Mouse (Mus musculus): ENCODE measurements around the gene Aldh6a1.

Aldh6a1 gene

DNA sequence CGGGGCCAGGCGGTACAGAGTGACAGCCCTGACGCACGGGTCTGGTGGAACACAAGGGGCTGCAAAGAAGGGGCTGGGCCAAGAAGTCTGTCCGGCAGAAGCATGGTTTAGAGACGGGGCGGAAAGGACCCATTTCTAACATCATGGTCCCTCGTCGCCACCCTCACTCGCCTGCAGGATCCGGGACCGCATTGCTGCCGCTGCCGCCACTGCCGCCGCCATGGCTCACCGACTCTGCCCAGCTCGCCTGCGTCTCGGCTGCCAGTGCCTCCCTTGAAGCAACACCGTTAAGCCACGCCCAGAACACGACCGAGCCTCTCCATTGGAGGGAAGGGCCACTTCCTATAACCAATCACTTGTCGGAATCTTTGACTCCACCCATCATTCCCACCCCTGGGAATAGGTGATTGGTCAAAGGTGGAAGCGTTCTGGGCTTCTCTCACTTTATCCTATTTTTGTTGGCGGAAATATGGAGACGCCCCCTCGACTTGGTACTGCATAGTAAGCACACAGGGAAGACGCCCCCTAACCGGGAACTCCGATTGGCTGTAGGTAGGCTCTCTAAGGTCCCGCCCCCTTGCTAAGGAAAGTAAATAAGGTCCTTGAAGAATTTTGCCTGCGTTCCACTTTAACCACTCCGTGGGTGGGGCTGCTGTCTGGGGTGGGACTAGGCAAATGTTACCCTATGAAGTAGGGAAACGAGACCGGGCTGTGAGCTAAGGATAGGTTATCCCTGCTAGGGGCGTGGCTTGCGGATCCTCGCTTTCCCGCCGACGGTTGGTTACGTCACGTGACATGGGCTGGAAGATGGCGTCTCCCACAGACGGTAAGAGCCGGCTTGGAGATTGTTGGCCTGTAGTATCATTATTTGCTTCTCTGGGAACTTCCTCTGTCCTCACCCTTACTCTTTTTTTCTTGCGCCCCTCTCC lies at the start of gene Aldh6a1, which contains the start of gene Lin52:
Gene Aldh6a1, minus strand, starts transcription at position 287 of the 929 bp plus-strand sequence.
Gene Lin52, plus strand, starts transcription at position 705 of the 929 bp plus-strand sequence.
- DNase-seq, result peak; percentile 99

DNA sequence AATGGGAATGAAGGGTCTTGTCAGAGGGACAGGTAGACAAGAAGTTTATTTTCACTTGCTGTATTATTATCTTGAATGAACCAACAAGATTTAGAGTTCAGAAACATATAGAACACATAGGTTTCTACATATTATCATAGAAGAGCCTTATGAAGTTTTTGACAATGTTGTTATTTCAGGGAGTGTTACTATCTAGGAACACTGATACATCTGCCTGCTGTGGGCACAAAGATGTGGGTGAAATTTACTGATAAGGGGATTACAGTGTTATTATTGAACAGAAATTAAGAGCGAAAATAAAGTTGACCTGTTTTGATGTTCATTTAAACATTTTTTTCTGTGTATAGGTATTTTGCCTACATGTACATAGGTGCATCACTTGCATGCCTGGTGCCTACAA lies 46.0 kb upstream of the Aldh6a1 start:
- DNase-seq, result no peak

DNA sequence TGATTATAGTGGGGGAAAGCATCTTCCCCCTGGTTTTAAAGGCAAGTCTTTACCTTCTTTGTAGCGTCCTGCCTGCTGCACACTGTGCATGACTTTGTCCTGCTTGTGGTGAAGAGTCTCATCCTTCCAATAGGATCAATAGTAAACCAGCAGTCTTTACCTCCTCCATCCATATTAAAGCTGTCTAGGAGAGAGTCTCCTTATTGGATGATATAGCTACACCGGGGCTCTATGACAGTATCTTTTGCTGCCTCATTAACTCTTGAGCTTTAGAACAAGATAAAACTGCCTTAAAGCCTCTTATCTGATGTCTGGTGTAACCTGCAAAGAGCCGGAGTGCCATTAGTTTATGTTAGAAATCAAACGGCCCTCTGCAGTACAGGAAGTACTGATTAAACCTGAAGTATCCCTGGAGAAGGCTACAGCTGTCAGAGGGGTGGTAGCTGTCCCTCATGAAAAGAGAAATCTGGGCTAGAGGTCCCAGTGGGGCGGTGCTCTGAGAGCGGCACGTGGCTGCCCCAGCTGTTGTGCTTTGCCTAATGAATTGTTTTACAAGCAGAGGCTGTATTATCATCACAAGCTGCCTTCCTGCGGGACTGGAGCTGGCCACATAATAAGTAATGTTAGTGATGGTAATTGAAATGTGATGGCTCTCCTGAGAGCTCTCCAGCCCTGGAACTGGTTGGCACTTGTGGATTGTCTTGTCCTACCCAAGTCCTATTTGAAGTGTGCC lies 36.7 kb upstream of the Aldh6a1 start:
- DNase-seq, result peak; percentile 28

DNA sequence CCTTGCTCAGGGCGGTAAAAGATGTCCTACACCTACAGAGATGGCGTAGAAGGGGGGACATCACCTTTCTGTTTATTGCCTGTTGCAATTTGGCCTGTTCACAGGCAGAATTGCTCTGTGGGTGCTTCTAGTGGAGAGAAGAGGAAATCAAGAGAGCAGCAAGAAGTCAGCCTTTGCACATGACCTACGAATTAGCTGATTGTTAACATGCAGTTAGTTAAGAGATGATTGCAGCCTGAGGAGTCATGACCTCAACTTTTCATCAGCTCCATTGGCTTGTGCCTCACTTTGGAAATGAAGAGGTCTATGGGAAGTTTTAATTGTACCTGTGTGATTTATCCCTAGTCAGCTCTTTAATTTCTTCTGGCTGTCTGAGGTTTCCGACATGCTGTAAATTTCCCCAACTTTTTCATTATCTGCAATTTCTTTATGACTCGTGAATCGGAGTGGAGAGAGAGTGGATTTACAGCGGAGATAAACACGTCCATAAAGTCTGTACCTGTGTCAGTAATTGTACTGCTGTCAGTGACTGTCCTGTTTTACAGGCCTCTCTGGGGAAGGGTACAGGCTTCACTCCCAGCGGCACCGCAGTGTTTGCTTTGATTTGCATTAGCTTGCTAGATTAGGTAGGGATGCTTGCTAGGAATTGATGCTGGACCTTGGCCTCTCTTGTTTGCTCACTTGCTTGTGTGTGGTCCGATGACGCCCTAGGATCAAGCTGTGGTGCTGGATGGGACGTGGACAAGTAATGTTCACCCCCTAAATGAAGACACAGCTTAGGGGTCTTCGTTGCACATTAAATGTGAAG lies 32.2 kb upstream of the Aldh6a1 start:
- DNase-seq, result no peak

DNA sequence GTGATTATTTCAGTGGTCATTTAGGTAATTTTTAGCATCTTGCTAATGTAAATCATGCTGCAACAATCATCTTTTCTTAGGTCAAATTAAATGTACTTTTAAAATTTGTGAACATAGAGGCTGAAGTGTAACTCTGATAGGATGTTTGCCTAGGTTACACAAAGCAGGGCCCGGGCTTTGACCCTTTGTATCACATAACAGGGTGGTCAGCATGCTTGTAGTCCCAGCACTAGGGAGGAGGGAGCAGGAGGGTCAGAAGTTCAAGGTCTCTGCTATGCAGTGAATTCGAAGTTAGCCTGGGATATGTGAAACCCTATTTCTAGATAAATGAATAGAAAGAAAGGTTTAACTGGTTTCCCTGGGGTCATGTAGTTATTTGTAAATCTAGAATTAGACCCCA lies 30.4 kb upstream of the Aldh6a1 start:
- no peak for DNase-seq

DNA sequence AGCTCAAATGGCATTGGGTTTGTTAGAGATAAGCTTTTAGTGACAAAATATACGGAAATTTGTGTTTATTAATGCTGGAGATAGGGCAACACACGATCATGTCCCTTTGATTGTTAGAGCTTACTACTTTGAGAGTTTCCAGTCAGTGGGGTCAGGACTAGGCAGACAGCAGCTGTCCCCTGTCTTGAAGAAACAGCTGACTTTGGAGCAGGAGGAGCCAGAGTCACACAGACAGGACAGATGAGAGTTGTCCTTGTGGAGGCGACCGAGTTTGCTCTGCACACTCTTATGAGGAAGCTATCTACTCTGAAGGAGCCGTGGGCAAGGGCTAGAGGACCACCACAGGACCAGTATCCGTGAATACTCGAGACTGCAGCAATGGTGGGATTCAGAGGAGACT lies 28.1 kb upstream of the Aldh6a1 start:
- DNase-seq, result peak; percentile 30

DNA sequence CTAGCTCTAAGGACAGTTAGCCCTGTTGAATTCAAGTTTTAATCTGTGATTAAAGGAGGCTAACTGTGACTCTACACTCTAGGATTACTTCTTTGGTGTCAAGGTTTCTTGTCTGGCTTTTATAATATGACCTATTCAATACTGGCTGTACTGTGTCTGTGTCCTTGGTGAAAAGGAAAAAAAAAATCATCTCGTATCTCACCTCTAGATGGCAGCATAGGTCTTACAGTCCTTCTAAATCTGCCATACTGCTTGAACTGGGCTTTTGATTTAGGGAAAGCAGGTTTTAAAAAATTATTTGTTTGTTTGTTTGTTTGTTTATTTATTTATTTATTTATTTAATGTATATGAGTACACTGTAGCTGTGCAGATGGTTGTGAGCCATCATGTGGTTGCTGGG lies 17.9 kb upstream of the Aldh6a1 start:
- DNase-seq, result peak; percentile 33

DNA sequence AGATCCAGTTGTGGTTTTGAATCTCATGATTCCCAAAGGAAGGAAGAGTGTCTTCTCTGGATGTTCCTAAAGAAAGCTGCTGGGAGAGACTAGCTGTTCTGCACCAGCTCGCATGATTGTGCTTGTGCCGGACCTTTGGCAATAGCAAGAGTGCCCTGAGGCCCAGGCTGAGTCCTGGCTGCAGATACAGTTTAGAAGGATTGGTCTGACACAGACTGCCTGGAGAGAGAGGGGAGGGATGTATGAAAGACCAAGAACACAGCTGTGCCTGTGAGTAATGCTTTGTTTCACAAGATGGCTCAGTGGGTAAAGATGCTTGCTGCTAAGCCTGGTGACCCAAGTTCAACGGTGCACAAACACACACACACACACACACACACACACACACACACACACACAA lies 12.1 kb upstream of the Aldh6a1 start:
- DNase-seq, result no peak

DNA sequence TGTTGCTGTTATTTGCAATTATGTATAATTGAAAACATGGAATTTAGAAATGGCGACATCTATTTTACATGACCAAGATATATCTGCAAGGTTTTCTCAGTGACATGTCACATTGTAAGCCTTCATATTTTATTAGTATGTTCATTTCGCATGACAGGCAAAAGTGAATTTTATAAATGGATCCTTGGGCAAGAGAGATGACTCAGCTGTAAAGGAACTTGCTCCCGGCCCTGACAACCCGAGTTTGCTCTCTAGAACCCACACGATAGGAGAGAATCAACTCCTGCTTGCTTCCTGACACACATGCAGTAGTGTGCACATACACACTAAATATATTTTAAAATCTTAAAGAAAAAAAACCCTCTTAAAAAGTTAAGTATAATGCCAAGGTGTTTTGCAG lies 10.6 kb upstream of the Aldh6a1 start:
- no peak for DNase-seq

DNA sequence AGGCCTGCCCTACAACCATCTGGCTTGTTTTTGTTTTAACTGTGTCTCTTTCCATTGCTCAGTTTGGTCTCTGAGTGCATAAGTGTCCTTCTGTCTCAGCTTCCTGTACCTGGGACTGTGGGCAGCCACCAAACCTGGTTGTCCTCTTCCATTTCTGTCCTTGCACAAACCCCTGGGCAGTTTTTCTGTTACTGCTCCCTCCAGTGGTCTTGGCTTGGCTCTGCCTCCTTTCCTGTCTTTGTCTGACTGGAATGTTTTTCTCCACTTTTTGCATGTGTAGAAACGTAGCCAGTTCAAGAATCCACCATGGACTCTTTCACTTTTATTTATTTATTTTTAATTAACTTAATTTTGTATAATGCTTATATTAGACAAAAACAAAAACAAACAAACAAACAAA lies 9.0 kb upstream of the Aldh6a1 start:
- DNase-seq, result no peak

DNA sequence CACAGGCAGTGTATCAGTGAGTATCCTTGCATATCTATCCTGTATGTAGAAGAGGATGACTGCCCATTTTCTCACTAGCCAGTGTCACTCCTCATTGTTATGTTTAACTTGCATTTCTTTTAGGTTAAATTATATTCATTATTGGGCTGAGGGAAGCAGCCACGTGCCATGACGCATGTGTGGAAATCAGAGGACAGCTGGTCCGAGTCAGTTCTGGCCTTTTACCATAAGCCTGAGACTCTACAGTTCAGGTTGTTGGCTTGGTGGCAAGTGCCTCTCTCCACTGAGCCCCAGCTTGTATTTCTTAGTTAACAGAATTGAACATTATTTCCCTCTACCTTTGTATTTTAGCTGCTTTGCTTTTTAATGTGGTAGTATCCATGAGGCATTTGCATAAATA lies 6.1 kb upstream of the Aldh6a1 start:
- DNase-seq, result no peak

DNA sequence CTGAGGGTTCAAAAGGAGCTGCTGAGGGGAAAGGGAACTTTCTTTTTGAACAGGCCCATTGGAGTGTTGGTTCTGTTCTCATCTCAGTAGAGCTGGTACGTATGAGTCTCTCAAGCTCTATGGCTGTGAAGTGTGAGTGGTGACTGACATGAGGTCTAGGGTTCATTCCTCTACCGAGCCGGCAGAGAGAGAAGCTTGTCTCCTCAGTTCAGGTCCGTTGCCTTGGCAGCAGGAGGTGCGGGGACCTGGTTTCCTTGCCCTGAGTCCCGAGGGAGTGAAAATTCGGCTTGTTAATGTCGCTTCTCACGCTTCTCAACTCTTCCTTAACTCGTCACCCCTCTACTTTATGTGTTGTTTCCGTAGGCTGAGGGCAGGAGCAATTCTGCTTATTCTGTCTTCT lies 997 bp upstream of the Aldh6a1 start:
- DNase-seq, result no peak

DNA sequence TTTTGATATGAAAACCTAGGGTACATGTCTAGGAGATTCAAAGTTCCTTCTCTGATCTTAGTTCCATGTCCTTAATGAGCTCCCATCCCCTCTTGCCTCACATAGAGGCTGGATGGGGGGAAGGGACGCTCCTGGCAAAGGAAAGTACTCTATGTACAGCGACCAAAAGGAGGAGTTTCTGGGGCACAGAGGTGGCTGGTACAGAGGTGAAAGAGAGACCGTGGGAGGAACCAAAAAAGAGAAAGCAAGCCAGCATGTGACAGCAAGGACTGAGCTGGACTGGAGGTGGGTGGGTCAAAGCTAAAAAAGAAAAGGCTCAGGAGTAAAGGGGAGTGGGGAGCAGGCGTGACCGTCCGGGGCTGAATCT lies 470 bp downstream of the Aldh6a1 start:
- peak; percentile 75 for DNase-seq

DNA sequence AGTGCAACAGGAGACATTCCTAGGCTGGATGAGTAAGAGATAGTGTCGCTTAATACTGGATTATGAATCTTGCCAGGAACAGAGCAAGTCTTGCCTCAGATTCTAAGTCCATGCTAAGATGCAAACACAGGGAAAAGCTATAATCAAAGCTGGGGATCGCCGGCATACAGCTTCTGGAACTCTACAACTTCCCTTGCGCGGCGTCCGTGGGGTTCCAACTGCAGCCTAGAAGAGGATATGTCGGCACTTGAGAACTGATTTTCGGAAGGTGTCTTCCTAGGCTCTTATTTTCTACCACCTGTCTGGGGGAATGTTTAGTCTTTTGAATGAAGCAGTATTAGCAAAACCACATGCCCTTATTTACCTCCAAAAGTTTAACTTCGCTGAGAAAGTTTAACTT lies 917 bp downstream of the Aldh6a1 start:
- peak; percentile 15 for DNase-seq

DNA sequence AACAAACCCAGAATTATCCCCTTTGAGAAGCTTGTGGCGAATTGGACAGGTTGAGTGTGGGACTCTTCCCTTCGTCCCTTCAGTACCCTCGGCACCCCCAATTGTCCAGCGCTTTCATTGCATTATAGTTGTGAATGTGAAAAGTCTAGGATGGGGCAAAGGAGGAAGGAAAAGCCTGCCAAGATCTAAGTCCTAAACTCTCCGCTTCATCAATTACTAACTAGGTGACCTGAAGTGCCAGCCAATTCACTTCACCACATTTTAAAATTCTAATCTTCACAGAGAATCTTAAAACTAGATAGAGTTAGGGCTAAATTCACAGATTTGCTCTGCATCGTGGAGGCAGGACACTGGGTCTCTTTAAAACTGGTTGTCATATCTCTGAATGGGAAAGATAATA lies 2.6 kb downstream of the Aldh6a1 start:
- peak; percentile 26 for DNase-seq

DNA sequence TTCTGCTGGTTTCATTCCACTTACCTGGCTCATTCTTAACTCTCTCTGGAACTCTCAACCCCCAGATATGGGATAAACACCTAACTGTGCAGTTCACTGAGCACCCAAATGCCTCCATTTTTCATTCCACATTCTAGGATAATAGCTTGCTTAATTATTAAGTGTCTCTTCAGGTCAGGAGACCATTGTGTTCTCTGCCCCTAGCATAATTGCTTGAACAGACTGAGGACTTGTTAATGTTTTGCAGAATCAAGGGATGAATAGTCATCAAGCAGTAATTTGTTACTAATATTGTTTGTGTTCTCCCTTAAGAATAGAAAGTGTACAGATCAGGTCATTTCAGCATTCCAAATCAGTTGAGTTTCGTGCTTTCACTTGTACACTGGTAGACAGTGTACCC lies 3.4 kb downstream of the Aldh6a1 start:
- DNase-seq, result peak; percentile 28

DNA sequence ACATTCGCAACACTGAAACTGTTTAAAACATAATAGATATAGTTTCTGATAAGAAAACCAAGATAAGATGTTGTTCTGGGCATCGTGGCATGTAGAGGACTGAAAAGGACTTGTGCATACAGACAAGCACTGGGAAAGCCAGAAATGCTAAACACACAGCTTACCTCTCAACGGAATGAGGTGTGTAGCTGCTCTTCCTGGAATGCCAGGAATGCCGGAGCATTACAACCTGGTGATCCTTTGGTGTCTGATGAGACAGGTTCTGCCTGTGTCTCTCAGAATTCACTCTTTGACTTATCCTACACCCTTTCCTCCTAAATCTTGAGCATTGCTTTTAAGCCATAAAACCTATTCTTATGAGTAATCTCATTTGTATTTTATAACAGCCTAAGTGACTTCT lies 8.3 kb downstream of the Aldh6a1 start:
- DNase-seq, result no peak

DNA sequence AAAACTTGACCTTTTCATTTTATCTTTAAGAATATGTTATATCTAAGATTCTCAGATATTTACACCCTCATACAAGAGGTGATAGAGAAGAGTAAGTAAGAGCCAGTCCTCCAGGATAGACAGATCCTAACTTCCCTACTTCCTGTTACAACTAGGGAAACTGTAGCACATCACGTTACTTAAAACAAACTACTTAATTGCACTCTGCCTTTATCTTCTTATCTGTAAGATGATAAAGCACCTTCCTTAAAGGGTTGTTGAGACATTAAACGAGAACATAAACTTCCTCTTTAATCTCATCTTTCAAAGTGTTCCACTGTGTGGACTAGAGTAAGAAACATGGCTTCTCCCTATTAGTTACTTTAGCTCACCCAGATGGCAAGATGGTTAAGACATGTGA lies 12.1 kb downstream of the Aldh6a1 start:
- no peak for DNase-seq

DNA sequence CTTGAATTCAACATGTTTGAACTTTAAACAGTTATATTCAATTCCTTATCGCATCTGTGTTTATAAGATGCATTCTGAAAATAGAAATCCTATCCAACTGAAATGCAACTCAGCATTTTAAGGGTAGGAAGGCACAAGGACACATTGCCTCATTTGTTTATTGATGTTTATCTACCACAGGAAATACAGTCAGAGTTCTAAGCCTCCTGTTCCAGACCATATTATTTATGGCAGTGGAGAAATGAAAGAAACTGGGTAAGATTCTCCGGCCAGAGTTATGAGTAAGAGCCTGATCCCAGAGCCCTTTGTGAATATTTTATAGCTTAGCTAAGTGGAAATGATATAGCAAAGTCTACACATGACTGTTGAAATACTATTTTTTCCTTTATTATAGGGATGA lies 21.0 kb downstream of the Aldh6a1 start:
- DNase-seq, result no peak

DNA sequence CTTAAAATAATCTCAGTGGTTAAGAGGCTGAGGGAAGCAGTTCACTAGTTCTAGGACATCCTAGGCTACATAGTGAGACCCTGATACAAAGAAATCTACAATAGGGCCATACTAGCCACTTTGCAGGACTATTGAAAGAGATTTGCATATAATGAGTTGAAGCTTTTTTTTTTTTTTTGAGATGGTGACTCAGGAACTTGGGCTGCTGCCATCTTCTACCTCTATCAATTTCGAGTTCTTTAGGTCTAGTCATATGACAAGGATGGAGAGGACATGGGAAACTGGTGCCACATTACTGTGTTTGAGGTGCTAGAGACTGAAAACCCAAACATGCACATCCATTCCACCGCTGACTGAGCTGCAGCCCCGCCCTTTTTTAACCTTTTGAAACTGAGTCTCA lies 26.8 kb downstream of the Aldh6a1 start:
- no peak for DNase-seq

DNA sequence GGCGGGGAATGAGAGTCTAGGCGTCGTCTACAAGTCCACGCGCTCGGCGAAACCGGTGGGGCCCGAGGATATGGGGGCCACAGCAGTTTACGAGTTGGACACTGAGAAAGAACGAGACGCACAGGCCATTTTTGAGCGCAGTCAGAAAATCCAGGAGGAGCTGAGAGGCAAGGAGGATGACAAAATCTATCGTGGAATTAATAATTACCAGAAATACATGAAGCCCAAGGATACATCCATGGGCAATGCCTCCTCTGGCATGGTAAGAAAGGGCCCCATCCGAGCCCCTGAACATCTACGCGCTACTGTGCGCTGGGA lies 33.2 kb downstream of the Aldh6a1 start:
- DNase-seq, result no peak

DNA sequence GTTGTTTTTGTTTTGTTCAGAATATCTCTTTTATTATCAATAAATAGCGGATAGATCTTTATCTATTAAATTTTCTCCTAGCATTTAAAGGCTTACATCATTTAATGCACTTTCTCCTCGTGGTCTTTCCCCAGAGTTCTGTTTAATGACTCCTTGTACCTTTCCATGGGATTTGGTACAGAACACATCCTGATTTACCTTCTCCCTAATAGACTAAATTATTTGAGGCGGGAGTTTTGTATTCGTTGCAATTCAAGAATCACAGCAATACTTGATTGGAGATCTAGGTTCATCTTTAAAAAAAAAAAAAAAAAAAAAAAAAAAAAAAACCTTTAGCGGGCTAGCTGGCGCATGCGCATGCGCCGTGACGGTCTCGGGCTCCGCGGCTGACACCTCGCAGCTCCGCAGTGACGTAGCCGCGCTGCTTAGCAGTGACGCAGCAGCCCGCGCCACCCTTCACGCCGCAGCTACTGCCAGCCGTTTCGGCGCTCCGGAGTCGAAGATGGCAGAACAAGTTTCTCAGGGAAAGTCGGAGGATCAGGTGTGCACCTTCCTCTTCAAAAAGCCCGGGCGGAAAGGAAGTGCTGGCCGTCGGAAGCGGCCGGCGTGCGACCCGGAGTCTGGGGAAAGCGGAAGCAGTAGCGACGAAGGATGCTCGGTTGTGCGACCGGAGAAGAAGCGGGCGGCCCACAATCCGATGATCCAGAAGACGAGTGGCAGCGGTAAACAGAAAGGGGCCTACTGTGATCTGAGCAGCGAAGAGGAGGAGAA lies 33.8 kb downstream of the Aldh6a1 start, which contains the start of gene Rnf113a2:
Gene Rnf113a2, plus strand, starts transcription at position 363 of the 771 bp plus-strand sequence.
- peak; percentile 91 for DNase-seq

Data from kidney, postnatal 14 days (tissue).